In the genomic region with DNA sequence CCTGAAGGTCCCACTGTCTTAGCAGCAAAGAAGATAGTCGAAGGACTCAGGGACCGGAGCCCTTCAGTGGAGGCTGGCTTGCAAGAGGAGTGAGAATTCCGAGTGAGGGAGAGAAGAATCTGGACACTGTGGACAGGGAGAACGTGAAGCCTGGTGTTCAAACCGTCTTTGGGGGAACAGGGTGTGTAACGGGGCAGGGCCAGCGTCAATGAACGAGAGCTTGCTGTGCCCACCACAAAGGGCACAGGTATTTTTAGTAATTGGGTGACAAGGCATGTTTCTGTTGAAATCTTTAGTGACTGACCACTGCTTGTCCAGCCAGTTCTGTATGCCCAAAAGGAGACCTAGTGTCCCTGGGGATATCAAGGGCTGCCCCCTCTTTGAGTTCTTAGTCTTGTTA, we compare ENCODE assay signal across 17 mouse cellular contexts. TPM values are rescaled to one million over a fixed set of nuclear protein-coding genes. Genes with fewer than 3 reads are reported as not detected.
"Had no signal": no experiment of that assay in that cellular context is flagged by ENCODE, and none has a peak within 500 bp of the region (broad histone marks: within the 10 kb centered on the region; RNA-seq: fewer than 3 reads in every experiment).

No protein-coding gene starts in this region.

- H3K27ac ChIP-seq: limb, embryonic 15.5 days; liver, embryonic 12.5 days; midbrain, embryonic 10.5 days; midbrain, embryonic 15.5 days had no signal

- H3K9ac ChIP-seq: limb, embryonic 15.5 days; liver, embryonic 12.5 days; lung, embryonic 14.5 days; midbrain, embryonic 15.5 days had no signal

- DNase-seq: kidney, adult 11 months; layer of hippocampus, postnatal 36 days; lung, embryonic 14.5 days; lung, postnatal 10 days; lung, postnatal 4 days; right cerebral cortex, postnatal 14 days; thymus, adult 18-20 months; thymus, postnatal 36 days had no signal

- ATAC-seq: liver, embryonic 12.5 days; midbrain, embryonic 15.5 days had no signal

- H3K36me3 ChIP-seq: limb, embryonic 15.5 days; liver, embryonic 12.5 days; midbrain, embryonic 10.5 days; midbrain, embryonic 15.5 days had no signal

- H3K4me3 ChIP-seq: limb, embryonic 15.5 days; liver, embryonic 12.5 days; midbrain, embryonic 10.5 days; midbrain, embryonic 15.5 days had no signal

- H3K4me2 ChIP-seq: limb, embryonic 15.5 days; lung, embryonic 14.5 days; midbrain, embryonic 15.5 days had no signal

- H3K9me3 ChIP-seq: limb, embryonic 15.5 days; liver, embryonic 12.5 days; midbrain, embryonic 10.5 days; midbrain, embryonic 15.5 days had no signal

RNA-seq across cellular contexts. Expression of a gene that starts 56.4 kb away (rescaled TPM):
- total RNA-seq: layer of hippocampus, postnatal 36 days; left cerebral cortex, postnatal 25 days; megakaryocyte, adult 5-6 weeks had no signal
- polyA plus RNA-seq: limb, embryonic 11.5 days; limb, embryonic 15.5 days; liver, embryonic 12.5 days; liver, embryonic 16.5 days; midbrain, embryonic 10.5 days; neural tube, embryonic 14.5 days had no signal
